Mouse (Mus musculus): Measurements from ENCODE around the gene C87977. TPM values are rescaled to one million over a fixed set of nuclear protein-coding genes. Genes with fewer than 3 reads are reported as not detected.
"Not testable (repeated sequence)": the region's sequence is repeated elsewhere in the genome, so short reads cannot be mapped to it uniquely, and the experiment has no call there.

C87977 gene
- not detected for polyA plus RNA-seq (2012; fragmentation: generic; extraction: Trizol)
- long read RNA-seq, experiment 1 = 0 reads
- long read RNA-seq, experiment 2 = 0 reads

DNA sequence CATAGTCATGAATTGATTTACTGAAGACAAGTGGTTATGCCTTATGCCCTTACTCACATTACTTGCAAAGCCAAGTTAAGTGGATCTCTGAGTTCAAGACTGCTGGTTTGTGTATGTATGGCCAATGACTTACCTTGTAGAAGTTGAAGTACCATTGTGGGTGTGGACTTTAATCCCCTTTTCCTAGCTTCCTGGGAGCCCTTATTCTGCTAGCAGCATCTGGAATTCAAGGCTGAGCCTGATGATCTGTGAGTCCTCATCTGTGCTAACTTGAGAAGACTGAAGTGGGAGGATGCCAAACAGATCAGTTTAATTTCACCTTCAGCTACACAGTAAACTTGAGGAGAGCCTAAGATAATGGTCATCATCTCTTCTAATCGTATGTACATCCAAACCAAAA is at the start of gene C87977:
Gene C87977 (minus strand): TSS at position 101 of the 400 bp plus-strand sequence.
- H3ac ChIP-seq (ENCODE audit: control insufficient read depth, insufficient read length, low read depth); H3K36me3 ChIP-seq (ENCODE audit: control insufficient read depth, insufficient read depth); H3K79me3 ChIP-seq (ENCODE audit: low read depth); H3K27me3 ChIP-seq (ENCODE audit: control insufficient read depth, insufficient read depth, insufficient read length); H3K4me3 ChIP-seq (ENCODE audit: insufficient read depth, poor library complexity, severe bottlenecking); H3K79me2 ChIP-seq (ENCODE audit: control insufficient read depth, insufficient read depth): not testable (repeated sequence)

- not testable (repeated sequence) for H3K4me3 ChIP-seq (ENCODE audit: insufficient read depth, poor library complexity, severe bottlenecking); H3K79me2 ChIP-seq (ENCODE audit: control insufficient read depth, insufficient read depth); H3K79me3 ChIP-seq (ENCODE audit: low read depth); H3K36me3 ChIP-seq (ENCODE audit: control insufficient read depth, insufficient read depth); H3K27me3 ChIP-seq (ENCODE audit: control insufficient read depth, insufficient read depth, insufficient read length); H3ac ChIP-seq (ENCODE audit: control insufficient read depth, insufficient read length, low read depth)
Observed at GRCm38 (mm10) chr4:144254768-144255167, 41.6 kb upstream of the C87977 start.

DNA sequence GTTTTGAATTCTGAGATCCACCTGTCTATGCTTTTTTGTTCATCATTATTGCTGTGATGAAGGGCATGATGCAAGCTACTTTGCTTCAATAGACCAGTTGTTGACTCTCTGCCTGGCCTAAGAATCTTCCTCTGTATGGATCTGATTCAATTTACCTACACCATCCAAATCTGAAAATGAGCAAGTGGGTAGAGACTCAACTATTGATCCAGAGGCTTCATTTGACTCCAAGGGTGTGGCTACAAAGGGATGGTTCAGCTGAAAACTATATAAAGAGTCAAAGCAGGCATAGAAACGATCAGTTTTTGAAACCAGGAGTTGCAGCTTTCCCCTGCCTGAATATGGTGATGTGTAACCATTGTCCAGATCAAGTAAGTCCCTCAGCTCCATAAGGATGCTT is 22.7 kb downstream of the C87977 start, which contains the start of gene Oog2:
Gene Oog2 (plus strand): TSS at position 301 of the 400 bp plus-strand sequence.
- Histone ChIP-seq H3K79me2 (ENCODE audit: control insufficient read depth, insufficient read depth) (no peaks in the 10 kb centered on the region), H3K36me3 (ENCODE audit: control insufficient read depth, insufficient read depth) (no peaks in the 10 kb centered on the region), H3K79me3 (ENCODE audit: low read depth) (no peaks in the 10 kb centered on the region), H3K4me3 (ENCODE audit: insufficient read depth, poor library complexity, severe bottlenecking) (no peak within 1 kb of the TSS), H3K27me3 (ENCODE audit: control insufficient read depth, insufficient read depth, insufficient read length) (no peaks in the 10 kb centered on the region), H3ac (ENCODE audit: control insufficient read depth, insufficient read length, low read depth) (no peak within 1 kb of the TSS)
- TF ChIP-seq CTCF (IDR thresholded peaks at IDR 0.05; ENCODE audit: control insufficient read depth, insufficient read depth, insufficient read length) = no peak
- no peak for TF ChIP-seq FOSL1 (IDR thresholded peaks at IDR 0.05; ENCODE audit: insufficient read depth, low read length, poor library complexity, severe bottlenecking)
- TF ChIP-seq MYOG (IDR thresholded peaks at IDR 0.05; ENCODE audit: control insufficient read depth, extremely low read depth, insufficient read length) = no peak

GRCm38 (mm10) chr4:144162563-144162962 is 50.6 kb downstream of the C87977 start, which contains the start of gene Oog3:
Gene Oog3, minus strand, starts transcription at chr4:144162663.
- Histone ChIP-seq H3ac (ENCODE audit: control insufficient read depth, insufficient read length, low read depth) (no peak within 1 kb of the TSS), H3K36me3 (ENCODE audit: control insufficient read depth, insufficient read depth) (no peaks in the 10 kb centered on the region), H3K4me3 (ENCODE audit: insufficient read depth, poor library complexity, severe bottlenecking) (no peak within 1 kb of the TSS), H3K79me3 (ENCODE audit: low read depth) (no peaks in the 10 kb centered on the region), H3K79me2 (ENCODE audit: control insufficient read depth, insufficient read depth) (no peaks in the 10 kb centered on the region), H3K27me3 (ENCODE audit: control insufficient read depth, insufficient read depth, insufficient read length) (no peaks in the 10 kb centered on the region)
- no peak for TF ChIP-seq MYOD1 (IDR thresholded peaks at IDR 0.05; ENCODE audit: control insufficient read depth, insufficient read length, low read depth)
- no peak for TF ChIP-seq USF1 (IDR thresholded peaks at IDR 0.05; ENCODE audit: low read depth)
- TF ChIP-seq MAX (IDR thresholded peaks at IDR 0.05) = no peak
- TF ChIP-seq CTCF (IDR thresholded peaks at IDR 0.05; ENCODE audit: control insufficient read depth, insufficient read depth, insufficient read length) = no peak
- TF ChIP-seq CEBPB (IDR thresholded peaks at IDR 0.05; ENCODE audit: low read depth) = no peak
- no peak for TF ChIP-seq MYOG (IDR thresholded peaks at IDR 0.05; ENCODE audit: control insufficient read depth, extremely low read depth, insufficient read length)
- no peak for TF ChIP-seq FOSL1 (IDR thresholded peaks at IDR 0.05; ENCODE audit: insufficient read depth, low read length, poor library complexity, severe bottlenecking)

Other genes with a start within 250 kb of the C87977 start
- gene Gm13101, start 246.4 kb downstream of the C87977 start, polyA plus RNA-seq (2012; fragmentation: generic; extraction: Trizol) = not detected
- not detected for gene Pramef17, start 218.9 kb downstream of the C87977 start, polyA plus RNA-seq (2012; fragmentation: generic; extraction: Trizol)
- not detected for gene Pramel4, start 154.2 kb downstream of the C87977 start, polyA plus RNA-seq (2012; fragmentation: generic; extraction: Trizol)
- not detected for gene Gm13102, start 106.8 kb downstream of the C87977 start, polyA plus RNA-seq (2012; fragmentation: generic; extraction: Trizol)
- gene Oog3, start 50.7 kb downstream of the C87977 start, polyA plus RNA-seq (2012; fragmentation: generic; extraction: Trizol) = not detected
- gene Oog2, start 22.6 kb downstream of the C87977 start, polyA plus RNA-seq (2012; fragmentation: generic; extraction: Trizol) = not detected
- not detected for gene Pramel5, start 67.2 kb upstream of the C87977 start, polyA plus RNA-seq (2012; fragmentation: generic; extraction: Trizol)
- gene Gm13128, start 116.9 kb upstream of the C87977 start, polyA plus RNA-seq (2012; fragmentation: generic; extraction: Trizol) = not detected
- gene Gm13119, start 144.6 kb upstream of the C87977 start, polyA plus RNA-seq (2012; fragmentation: generic; extraction: Trizol) = 0.05 TPM
- not detected for gene Pramef20, start 164.6 kb upstream of the C87977 start, polyA plus RNA-seq (2012; fragmentation: generic; extraction: Trizol)
- gene Pramef12, start 195.1 kb upstream of the C87977 start, polyA plus RNA-seq (2012; fragmentation: generic; extraction: Trizol) = not detected
- gene 1700012P22Rik, start 225.5 kb upstream of the C87977 start, polyA plus RNA-seq (2012; fragmentation: generic; extraction: Trizol) = not detected
- not detected for gene Gm9944, start 240.0 kb upstream of the C87977 start, polyA plus RNA-seq (2012; fragmentation: generic; extraction: Trizol)